In genomic region chr7:19179936-19180335, GRCm38 (mm10) we compare ENCODE assay signal across 9 mouse cellular contexts. TPM values are rescaled to one million over a fixed set of nuclear protein-coding genes. Genes with fewer than 3 reads are reported as not detected.
A peak's percentile ranks its signal among the peaks of the same experiment; 100 is the strongest.
DNase-seq lines count a peak whose midpoint lies in the region; ATAC-seq and TF ChIP-seq lines count a peak whose summit lies in the region.
"Had no signal": no experiment of that assay in that cellular context is flagged by ENCODE, and none has a peak within 500 bp of the region (broad histone marks: within the 10 kb centered on the region; RNA-seq: fewer than 3 reads in every experiment).

No protein-coding gene starts in this region.

- 39% methylated on average over 6 of the region's 6 CpGs for WGBS in liver, postnatal 0 days (ENCODE audit: insufficient replicate concordance)
- 43% methylated on average over 6 of the region's 6 CpGs for WGBS in hindbrain, embryonic 16.5 days
- WGBS in midbrain, embryonic 15.5 days: 44% methylated on average over 6 of the region's 6 CpGs
- WGBS in kidney, embryonic 14.5 days: 39% methylated on average over 6 of the region's 6 CpGs

- H3K4me3 ChIP-seq in liver, postnatal 0 days (ENCODE audit: low read depth, low read length): no peak overlapping the region
- no peak overlapping the region; the same call in 1 of the 2 replicates for H3K4me3 ChIP-seq in hindbrain, embryonic 16.5 days (ENCODE audit: low read length)
- peak overlapping the region; percentile 74; the same call in 1 of the 2 replicates for H3K4me3 ChIP-seq in midbrain, embryonic 15.5 days
- H3K4me3 ChIP-seq in kidney, embryonic 14.5 days (ENCODE audit: low read length): no peak overlapping the region
- no peak overlapping the region for H3K4me3 ChIP-seq in gastrocnemius, adult 2 months

- DNase-seq in liver (peak; percentile 44), R1 (ENCODE audit: low read depth, low spot score) (peak; percentile 85)
- no peak for DNase-seq in liver, postnatal 0 days
- DNase-seq in gastrocnemius, adult 2 months: no peak
- DNase-seq in thymus, postnatal 36 days: no peak
- DNase-seq: kidney, postnatal 25 days had no signal

- no peaks in the 10 kb centered on the region for H3K9me3 ChIP-seq in liver, postnatal 0 days (ENCODE audit: low read length)
- H3K9me3 ChIP-seq in hindbrain, embryonic 16.5 days (ENCODE audit: control insufficient read depth, low read length): no peaks in the 10 kb centered on the region
- H3K9me3 ChIP-seq in midbrain, embryonic 15.5 days: no peaks in the 10 kb centered on the region
- H3K9me3 ChIP-seq in kidney, embryonic 14.5 days (ENCODE audit: control insufficient read depth, low read length): 0 out of 2 replicates have a peak, but pooled peaks cover 4% of the 10 kb centered on the region

- peaks cover 28% of the 10 kb centered on the region for H3K4me1 ChIP-seq in liver, postnatal 0 days (ENCODE audit: insufficient read depth)
- peaks cover 21% of the 10 kb centered on the region for H3K4me1 ChIP-seq in hindbrain, embryonic 16.5 days (ENCODE audit: control insufficient read depth, insufficient read depth, low read depth, low read length)
- H3K4me1 ChIP-seq in midbrain, embryonic 15.5 days: peaks cover 38% of the 10 kb centered on the region
- H3K4me1 ChIP-seq in kidney, embryonic 14.5 days (ENCODE audit: control insufficient read depth, insufficient read depth, low read length): peaks cover 19% of the 10 kb centered on the region

- peaks cover 49% of the 10 kb centered on the region for H3K27me3 ChIP-seq in liver, postnatal 0 days (ENCODE audit: insufficient read depth, low read length)
- H3K27me3 ChIP-seq in hindbrain, embryonic 16.5 days (replicated peaks; ENCODE audit: control insufficient read depth, insufficient read depth, low read length): peaks cover 5% of the 10 kb centered on the region
- peaks cover 17% of the 10 kb centered on the region for H3K27me3 ChIP-seq in midbrain, embryonic 15.5 days (replicated peaks)
- H3K27me3 ChIP-seq in kidney, embryonic 14.5 days (ENCODE audit: control insufficient read depth, insufficient read depth, low read length): peaks cover 50% of the 10 kb centered on the region

- no peak for TF ChIP-seq EP300 in liver, postnatal 0 days (IDR thresholded peaks at IDR 0.05; ENCODE audit: low read depth)

- H3K9ac ChIP-seq in liver, postnatal 0 days (replicated peaks): no peak overlapping the region
- no peak overlapping the region for H3K9ac ChIP-seq in hindbrain, embryonic 16.5 days (ENCODE audit: low read depth, low read length)
- H3K9ac ChIP-seq in midbrain, embryonic 15.5 days: no peak overlapping the region
- no peak overlapping the region for H3K9ac ChIP-seq in kidney, embryonic 14.5 days (ENCODE audit: low read depth, low read length)

- H3K4me2 ChIP-seq in liver, postnatal 0 days (ENCODE audit: low read depth, low read length): no peak overlapping the region
- H3K4me2 ChIP-seq in hindbrain, embryonic 16.5 days (ENCODE audit: low read length): peak overlapping the region; percentile 81
- no peak overlapping the region; the same call in 1 of the 2 replicates for H3K4me2 ChIP-seq in midbrain, embryonic 15.5 days
- H3K4me2 ChIP-seq in kidney, embryonic 14.5 days (replicated peaks; ENCODE audit: low read depth, low read length): no peak overlapping the region

- no peaks in the 10 kb centered on the region for H3K36me3 ChIP-seq in liver, postnatal 0 days (replicated peaks; ENCODE audit: insufficient read depth, low read length)
- H3K36me3 ChIP-seq in hindbrain, embryonic 16.5 days (ENCODE audit: control insufficient read depth, insufficient read depth, low read length): no peaks in the 10 kb centered on the region; the same call in 1 of the 2 replicates
- H3K36me3 ChIP-seq in midbrain, embryonic 15.5 days (replicated peaks): no peaks in the 10 kb centered on the region
- no peaks in the 10 kb centered on the region; the same call in 1 of the 2 replicates for H3K36me3 ChIP-seq in kidney, embryonic 14.5 days (ENCODE audit: control insufficient read depth, insufficient read depth, low read length)

- intact Hi-C loops in gastrocnemius, adult 2 months (cut with DNase I): loop anchor here (2.0 to 5.0 kb wide), 3 partner anchors 29 to 121 kb away; partner anchors contain the start of genes Ppm1n and Rtn2

- ATAC-seq in liver, postnatal 0 days: no peak
- no peak for ATAC-seq in hindbrain, embryonic 16.5 days
- no peak for ATAC-seq in midbrain, embryonic 15.5 days (replicated peaks)
- no peak for ATAC-seq in kidney, embryonic 14.5 days (ENCODE audit: low FRiP score, low TSS enrichment)

- TF ChIP-seq CTCF in liver, postnatal 0 days (IDR thresholded peaks at IDR 0.05; ENCODE audit: low read depth): no peak
- TF ChIP-seq CTCF in gastrocnemius, adult 2 months (IDR thresholded peaks at IDR 0.05): no peak

- H3K27ac ChIP-seq in liver, postnatal 0 days (ENCODE audit: low read depth): no peak overlapping the region
- H3K27ac ChIP-seq in hindbrain, embryonic 16.5 days (ENCODE audit: low read depth, low read length): no peak overlapping the region
- no peak overlapping the region for H3K27ac ChIP-seq in midbrain, embryonic 15.5 days
- H3K27ac ChIP-seq in kidney, embryonic 14.5 days (ENCODE audit: low read depth, low read length): no peak overlapping the region
- no peak overlapping the region for H3K27ac ChIP-seq in gastrocnemius, adult 2 months

RNA-seq across cellular contexts. Expression of gene Eml2, which starts 3.7 kb away (rescaled TPM):
- 3.3 and 3.4 TPM in 2 replicates for polyA plus RNA-seq in liver, postnatal 0 days (2015; fragmentation: Nextera tagmentation; extraction: Ambion mirVana)
- polyA plus RNA-seq in hindbrain, embryonic 16.5 days (2015; fragmentation: Nextera tagmentation; extraction: Ambion mirVana): 9.4 and 12.3 TPM in 2 replicates
- polyA plus RNA-seq in midbrain, embryonic 15.5 days (2015; fragmentation: Nextera tagmentation; extraction: Ambion mirVana): 8.9 and 10.8 TPM in 2 replicates
- polyA plus RNA-seq in kidney, embryonic 14.5 days (2014; fragmentation: Nextera tagmentation; extraction: Ambion mirVana): 2.8 and 5.7 TPM in 2 replicates
- 10 to 100 TPM in 1 of 2 experiments, 1 to 10 TPM in 1; 9.5 to 10.5 TPM for total RNA-seq in gastrocnemius, adult 2 months (2021)

RNA-seq across cellular contexts. Expression of gene Gipr, which starts 14.0 kb away (rescaled TPM):
- 0.04 TPM in 1 of 2 replicates, not detected in the other for polyA plus RNA-seq in liver, postnatal 0 days (2015; fragmentation: Nextera tagmentation; extraction: Ambion mirVana)
- 2.0 and 2.9 TPM in 2 replicates for polyA plus RNA-seq in hindbrain, embryonic 16.5 days (2015; fragmentation: Nextera tagmentation; extraction: Ambion mirVana)
- 3.5 and 4.3 TPM in 2 replicates for polyA plus RNA-seq in midbrain, embryonic 15.5 days (2015; fragmentation: Nextera tagmentation; extraction: Ambion mirVana)
- polyA plus RNA-seq in kidney, embryonic 14.5 days (2014; fragmentation: Nextera tagmentation; extraction: Ambion mirVana): 0.31 and 0.45 TPM in 2 replicates
- not detected for total RNA-seq in gastrocnemius, adult 2 months (2021)

RNA-seq across cellular contexts. Expression of gene Snrpd2, which starts 30.4 kb away (rescaled TPM):
- 38.9 and 41.0 TPM in 2 replicates for polyA plus RNA-seq in liver, postnatal 0 days (2015; fragmentation: Nextera tagmentation; extraction: Ambion mirVana)
- polyA plus RNA-seq in hindbrain, embryonic 16.5 days (2015; fragmentation: Nextera tagmentation; extraction: Ambion mirVana): 107 and 110 TPM in 2 replicates
- polyA plus RNA-seq in midbrain, embryonic 15.5 days (2015; fragmentation: Nextera tagmentation; extraction: Ambion mirVana): 109 and 112 TPM in 2 replicates
- 155 and 205 TPM in 2 replicates for polyA plus RNA-seq in kidney, embryonic 14.5 days (2014; fragmentation: Nextera tagmentation; extraction: Ambion mirVana)
- 10 to 100 TPM; 49.7 to 58.0 TPM for total RNA-seq in gastrocnemius, adult 2 months (2021)

RNA-seq across cellular contexts. Expression of gene Qpctl, which starts 30.8 kb away (rescaled TPM):
- polyA plus RNA-seq in liver, postnatal 0 days (2015; fragmentation: Nextera tagmentation; extraction: Ambion mirVana): 5.2 and 5.8 TPM in 2 replicates
- 24.0 and 26.3 TPM in 2 replicates for polyA plus RNA-seq in hindbrain, embryonic 16.5 days (2015; fragmentation: Nextera tagmentation; extraction: Ambion mirVana)
- 26.4 and 27.0 TPM in 2 replicates for polyA plus RNA-seq in midbrain, embryonic 15.5 days (2015; fragmentation: Nextera tagmentation; extraction: Ambion mirVana)
- polyA plus RNA-seq in kidney, embryonic 14.5 days (2014; fragmentation: Nextera tagmentation; extraction: Ambion mirVana): 8.9 and 12.8 TPM in 2 replicates
- total RNA-seq in gastrocnemius, adult 2 months (2021): 1 to 10 TPM; 2.0 TPM

RNA-seq across cellular contexts. Expression of gene Gpr4, which starts 32.4 kb away (rescaled TPM):
- 0.74 and 0.83 TPM in 2 replicates for polyA plus RNA-seq in liver, postnatal 0 days (2015; fragmentation: Nextera tagmentation; extraction: Ambion mirVana)
- polyA plus RNA-seq in hindbrain, embryonic 16.5 days (2015; fragmentation: Nextera tagmentation; extraction: Ambion mirVana): 3.1 and 4.4 TPM in 2 replicates
- 3.5 and 4.0 TPM in 2 replicates for polyA plus RNA-seq in midbrain, embryonic 15.5 days (2015; fragmentation: Nextera tagmentation; extraction: Ambion mirVana)
- polyA plus RNA-seq in kidney, embryonic 14.5 days (2014; fragmentation: Nextera tagmentation; extraction: Ambion mirVana): 2.4 and 3.4 TPM in 2 replicates
- total RNA-seq in gastrocnemius, adult 2 months (2021): 1 to 10 TPM; 1.9 to 2.9 TPM

Comparison
In these comparisons a context has a peak if more than half of its experiments do, and no peak if none do; other contexts are left out.
1. DNase-seq: peak in liver (single experiment) and R1 (single experiment); none in liver, postnatal 0 days (single experiment), gastrocnemius, adult 2 months (single experiment) and thymus, postnatal 36 days (0 of 2).